Mouse (Mus musculus): Measurements from ENCODE around the gene Sarm1.
A peak's percentile ranks its signal among the peaks of the same experiment; 100 is the strongest.

Gene Sarm1

GRCm38 (mm10) chr11:78512025-78512957 lies 14.7 kb upstream of the Sarm1 start, which contains the start of the genes Tmem199 and Poldip2:
Gene Tmem199, minus strand, starts transcription at chr11:78512172.
Gene Poldip2, plus strand, starts transcription at chr11:78512193.
- DNase-seq (ENCODE audit: low spot score in 2 of 2) = peak; percentile 85 to 89

GRCm38 (mm10) chr11:78509148-78509547 lies 11.6 kb upstream of the Sarm1 start:
- no peak for DNase-seq (ENCODE audit: low spot score in 2 of 2)

GRCm38 (mm10) chr11:78505430-78505829 lies 7.9 kb upstream of the Sarm1 start:
- DNase-seq (ENCODE audit: low spot score in 2 of 2) = no peak

- DNase-seq (ENCODE audit: low spot score in 2 of 2) = no peak
Measured at GRCm38 (mm10) chr11:78502909-78503650, 5.5 kb upstream of the Sarm1 start, which contains the start of gene Sebox. Gene Sebox, plus strand, starts transcription at chr11:78503447.

- DNase-seq (ENCODE audit: low spot score in 2 of 2) = no peak
Measured at GRCm38 (mm10) chr11:78501529-78501928, 4.0 kb upstream of the Sarm1 start.

- DNase-seq (ENCODE audit: low spot score in 2 of 2) = no peak
Measured at GRCm38 (mm10) chr11:78500623-78501202, 3.2 kb upstream of the Sarm1 start.

- no peak for DNase-seq (ENCODE audit: low spot score in 2 of 2)
Measured at GRCm38 (mm10) chr11:78499543-78499942, 2.0 kb upstream of the Sarm1 start.

GRCm38 (mm10) chr11:78499004-78499403 lies 1.4 kb upstream of the Sarm1 start, which contains the start of gene Vtn:
Gene Vtn, plus strand, starts transcription at chr11:78499091.
- DNase-seq (ENCODE audit: low spot score in 2 of 2) = no peak

- DNase-seq (ENCODE audit: low spot score in 2 of 2) = peak; percentile 50 to 58
Measured at GRCm38 (mm10) chr11:78497071-78497541, 448 bp downstream of the Sarm1 start.

- peak in 1 of 2 experiments; percentile 12 for DNase-seq (ENCODE audit: low spot score in 2 of 2)
Measured at GRCm38 (mm10) chr11:78495904-78496303, 1.6 kb downstream of the Sarm1 start.

GRCm38 (mm10) chr11:78490781-78491241 lies 6.7 kb downstream of the Sarm1 start:
- DNase-seq (ENCODE audit: low spot score in 2 of 2) = peak; percentile 58 to 62

- peak; percentile 81 to 83 for DNase-seq (ENCODE audit: low spot score in 2 of 2)
Measured at GRCm38 (mm10) chr11:78488168-78488567, 9.4 kb downstream of the Sarm1 start.

GRCm38 (mm10) chr11:78483639-78484038 lies 13.9 kb downstream of the Sarm1 start:
- DNase-seq (ENCODE audit: low spot score in 2 of 2) = no peak

- DNase-seq (ENCODE audit: low spot score in 2 of 2) = no peak
Measured at GRCm38 (mm10) chr11:78475289-78475688, 22.3 kb downstream of the Sarm1 start.

GRCm38 (mm10) chr11:78471326-78472103 lies 26.0 kb downstream of the Sarm1 start:
- no peak for DNase-seq (ENCODE audit: low spot score in 2 of 2)

GRCm38 (mm10) chr11:78467932-78468331 lies 29.6 kb downstream of the Sarm1 start:
- DNase-seq (ENCODE audit: low spot score in 2 of 2) = no peak

GRCm38 (mm10) chr11:78467515-78467914 lies 30.0 kb downstream of the Sarm1 start:
- DNase-seq (ENCODE audit: low spot score in 2 of 2) = no peak

- no peak for DNase-seq (ENCODE audit: low spot score in 2 of 2)
Measured at GRCm38 (mm10) chr11:78466242-78466912, 31.2 kb downstream of the Sarm1 start.

GRCm38 (mm10) chr11:78465568-78466180 lies 31.9 kb downstream of the Sarm1 start, which contains the start of gene Slc46a1:
Gene Slc46a1, plus strand, starts transcription at chr11:78465697.
- peak; percentile 76 to 77 for DNase-seq (ENCODE audit: low spot score in 2 of 2)

- DNase-seq (ENCODE audit: low spot score in 2 of 2) = no peak
Measured at GRCm38 (mm10) chr11:78465116-78465515, 32.4 kb downstream of the Sarm1 start.
